Mouse (Mus musculus): ENCODE data around the gene Lyrm7.
A peak's percentile ranks its signal among the peaks of the same experiment; 100 is the strongest.

Lyrm7 gene

DNA sequence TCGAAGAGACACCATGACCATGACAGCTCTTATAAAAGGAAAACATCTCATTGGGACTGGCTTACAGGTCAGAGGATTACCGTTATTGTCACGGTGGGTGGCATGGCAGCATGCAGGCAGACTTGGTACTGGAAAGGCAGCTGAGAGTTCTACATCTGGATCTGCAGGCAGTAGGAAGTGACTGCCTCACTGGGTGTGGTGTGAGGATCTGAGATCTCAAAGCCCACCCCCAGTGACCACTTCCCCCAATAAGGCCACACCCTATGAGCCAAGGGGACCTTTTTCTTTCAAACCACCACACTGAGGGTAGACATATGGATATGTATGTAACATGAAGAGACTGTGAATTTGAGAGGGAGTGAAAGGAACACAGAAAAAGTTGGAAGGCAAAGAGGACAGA, 66.0 kb downstream of the Lyrm7 start:
- no peak for DNase-seq

DNA sequence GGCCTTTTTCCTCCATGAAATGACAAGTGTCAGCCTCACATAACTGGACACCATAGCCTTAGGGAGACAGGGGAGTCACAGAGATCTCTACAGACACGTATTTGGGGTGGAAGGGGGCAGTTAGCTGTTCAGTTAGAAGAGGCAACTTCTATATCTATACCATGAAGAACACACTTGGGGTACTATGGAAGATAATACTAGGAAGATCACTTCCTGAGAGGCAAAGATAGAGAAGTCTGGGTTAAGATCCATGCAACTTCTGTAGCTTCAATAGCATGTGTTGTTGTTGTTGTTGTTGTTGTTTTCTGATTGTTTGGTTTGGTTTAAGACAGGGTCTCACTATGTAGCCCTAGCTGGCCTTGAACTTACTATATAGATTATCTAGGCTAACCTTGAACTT, 67.5 kb downstream of the Lyrm7 start:
- DNase-seq: no peak

DNA sequence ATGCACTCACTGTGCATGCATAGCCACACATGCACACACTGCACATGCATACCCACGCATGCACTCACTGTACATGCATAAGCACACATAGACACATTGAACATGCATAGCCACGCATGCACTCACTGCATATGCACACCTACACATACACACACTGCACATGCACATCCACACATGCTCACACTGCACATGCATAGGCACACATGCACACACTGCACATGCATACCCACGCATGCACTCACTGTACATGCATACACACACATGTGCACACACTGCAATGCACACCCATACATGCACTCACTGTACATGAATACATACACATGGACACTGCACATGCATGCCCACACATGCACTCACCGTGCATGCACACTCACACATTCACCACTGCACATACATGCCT, 69.3 kb downstream of the Lyrm7 start:
- no peak for DNase-seq

DNA sequence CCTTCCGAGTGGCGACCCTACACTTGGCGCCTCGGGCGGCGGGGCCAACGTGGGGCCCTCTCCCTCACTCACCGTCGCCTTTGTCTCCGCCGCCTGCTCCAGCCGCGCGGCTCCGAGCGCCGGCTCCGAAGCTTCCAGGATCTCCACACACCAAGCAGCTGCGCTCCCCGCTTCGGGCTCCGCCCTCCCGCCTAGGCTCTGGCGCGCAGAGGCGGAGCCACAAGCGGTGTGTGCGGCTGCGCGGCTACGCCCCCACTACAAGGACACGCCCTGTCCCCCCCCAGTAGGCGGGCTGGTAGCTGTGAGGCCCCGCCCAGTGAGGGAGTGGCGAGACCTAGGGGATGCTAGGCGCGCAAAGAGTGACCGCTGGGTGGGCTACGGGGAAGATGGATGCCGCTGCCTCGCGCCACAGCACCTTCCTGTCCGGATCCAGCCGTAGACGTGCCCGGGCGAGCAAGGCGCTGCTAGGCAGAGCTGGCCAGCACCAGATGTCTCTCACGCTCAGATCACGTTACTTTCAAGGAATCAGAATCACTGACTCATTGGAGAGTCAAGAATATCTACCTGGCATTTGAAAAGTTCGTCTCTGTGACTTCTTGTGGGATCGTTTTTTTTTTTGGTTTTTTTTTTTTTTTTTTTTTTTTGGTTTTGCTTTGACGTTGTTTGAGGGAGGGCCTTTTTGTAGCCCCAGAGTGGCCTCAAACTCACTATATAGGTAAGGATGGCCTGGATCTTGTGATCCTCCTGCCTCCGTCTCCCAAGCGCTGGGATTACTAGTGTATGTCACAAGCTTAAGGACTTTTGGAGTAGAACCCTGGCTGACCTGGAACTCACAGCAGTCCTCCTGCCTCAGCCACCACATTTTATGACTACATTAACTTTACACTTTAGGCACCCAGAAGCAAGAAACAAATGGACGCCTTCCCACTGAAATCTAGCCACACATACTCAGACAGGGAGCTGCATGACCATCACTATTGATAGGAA, 72.9 kb downstream of the Lyrm7 start, which contains the start of gene Cdc42se2:
TSS of gene Cdc42se2 (minus strand) at position 188 of the 987 bp plus-strand sequence.
- DNase-seq: peak; percentile 95

DNA sequence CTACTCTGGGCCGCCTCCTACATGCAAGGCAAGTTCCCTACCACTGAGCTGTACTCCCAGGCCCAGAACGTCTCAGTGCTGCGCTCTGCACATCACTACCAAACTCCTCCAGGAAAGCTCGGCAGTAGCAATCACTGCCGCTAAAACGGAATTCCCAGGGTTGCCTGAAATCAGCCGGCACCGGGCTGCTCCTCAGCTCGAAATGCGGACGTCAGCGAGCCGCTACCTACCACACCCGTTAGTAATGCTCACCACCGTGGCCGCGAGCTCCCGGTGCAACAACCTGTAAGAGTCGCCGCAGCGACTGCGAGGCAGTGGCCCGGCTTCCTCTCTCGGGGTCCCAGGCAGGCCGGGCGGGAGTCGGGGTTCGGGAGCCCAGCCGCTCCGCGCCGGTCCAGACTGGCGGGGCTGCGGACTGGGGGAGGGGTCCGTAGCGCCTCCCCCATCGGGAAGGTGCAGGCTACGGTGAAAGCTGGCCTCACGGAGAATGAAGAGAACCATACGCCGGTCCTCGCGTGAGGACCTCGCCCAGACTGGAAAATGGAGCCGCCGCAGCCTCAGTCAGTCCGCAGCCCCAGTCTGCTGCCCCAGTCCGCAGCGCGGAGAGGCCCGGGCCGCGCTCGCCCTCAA, 73.7 kb downstream of the Lyrm7 start:
- DNase-seq: no peak

DNA sequence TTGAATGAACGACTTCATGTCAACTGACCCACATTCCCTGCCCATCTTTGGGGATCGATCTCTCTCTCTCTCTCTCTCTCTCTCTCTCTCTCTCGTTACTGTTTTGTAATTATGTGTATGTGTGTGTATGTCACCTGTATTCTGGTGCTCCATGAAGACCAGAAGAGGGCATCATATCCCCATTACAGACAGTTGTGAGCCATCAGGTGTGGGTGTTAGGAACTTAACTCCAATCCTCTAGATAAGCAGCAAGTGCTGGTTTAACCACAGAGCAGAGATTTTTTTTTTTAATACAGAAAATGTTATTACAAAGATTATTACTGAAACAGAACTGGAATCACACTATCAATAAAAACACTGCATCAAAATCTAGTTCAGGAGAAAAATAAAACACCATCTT, 75.2 kb downstream of the Lyrm7 start:
- no peak for DNase-seq

DNA sequence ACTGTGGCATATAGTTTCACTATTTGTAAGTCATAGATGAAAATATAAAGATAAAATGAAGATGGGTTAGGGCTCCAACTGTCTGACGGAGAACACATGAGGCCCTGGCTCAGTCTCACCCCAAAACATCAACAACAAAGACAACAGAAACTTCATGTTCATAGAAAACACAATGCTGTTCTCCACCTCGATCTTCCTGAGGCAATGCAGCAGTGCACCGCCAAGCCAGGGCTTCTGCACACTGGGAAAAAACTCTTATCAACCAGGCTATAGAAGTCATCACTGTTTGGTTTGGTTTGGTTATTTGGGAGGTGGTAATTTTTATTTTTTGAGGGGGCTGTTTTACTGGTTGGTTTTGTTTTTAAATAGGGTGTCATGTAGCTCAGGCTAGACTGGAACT, 76.3 kb downstream of the Lyrm7 start:
- no peak for DNase-seq

DNA sequence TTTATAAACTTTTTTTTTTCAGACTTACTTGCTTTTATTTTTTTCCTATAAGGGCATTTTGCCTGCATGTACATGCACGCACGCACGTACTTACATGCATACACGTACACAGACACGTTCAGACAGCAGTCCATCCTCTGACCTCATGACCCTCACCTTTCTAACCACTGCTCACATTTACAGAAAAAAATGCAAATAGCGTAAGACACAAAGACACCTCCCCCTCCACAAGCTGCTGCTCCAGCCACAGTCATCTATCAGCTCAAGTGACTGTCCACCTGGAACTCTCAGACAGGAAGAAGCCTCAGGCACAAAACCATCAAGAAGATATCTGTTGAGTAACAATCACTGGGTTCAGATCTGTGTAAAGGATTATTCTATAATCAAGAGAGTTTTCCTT, 78.5 kb downstream of the Lyrm7 start:
- DNase-seq: no peak

DNA sequence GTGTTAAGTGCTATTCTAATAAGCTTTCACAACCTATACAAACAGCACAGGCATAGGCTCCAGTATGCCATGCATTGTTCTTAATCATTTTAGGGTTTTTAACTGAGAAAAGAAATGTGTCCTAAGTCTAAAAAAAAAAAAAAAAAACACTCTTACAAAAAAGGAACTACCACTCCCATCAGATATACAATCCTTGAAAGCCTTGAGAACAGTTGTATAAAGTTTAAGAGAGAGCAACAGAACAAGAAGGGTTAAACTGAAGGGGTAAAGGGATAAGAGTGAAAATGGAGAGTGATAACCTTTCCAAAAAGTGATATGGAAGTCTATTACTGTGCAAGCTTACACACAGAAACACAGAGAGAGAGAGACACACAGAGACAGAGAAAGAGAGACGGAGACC, 80.8 kb downstream of the Lyrm7 start:
- no peak for DNase-seq

DNA sequence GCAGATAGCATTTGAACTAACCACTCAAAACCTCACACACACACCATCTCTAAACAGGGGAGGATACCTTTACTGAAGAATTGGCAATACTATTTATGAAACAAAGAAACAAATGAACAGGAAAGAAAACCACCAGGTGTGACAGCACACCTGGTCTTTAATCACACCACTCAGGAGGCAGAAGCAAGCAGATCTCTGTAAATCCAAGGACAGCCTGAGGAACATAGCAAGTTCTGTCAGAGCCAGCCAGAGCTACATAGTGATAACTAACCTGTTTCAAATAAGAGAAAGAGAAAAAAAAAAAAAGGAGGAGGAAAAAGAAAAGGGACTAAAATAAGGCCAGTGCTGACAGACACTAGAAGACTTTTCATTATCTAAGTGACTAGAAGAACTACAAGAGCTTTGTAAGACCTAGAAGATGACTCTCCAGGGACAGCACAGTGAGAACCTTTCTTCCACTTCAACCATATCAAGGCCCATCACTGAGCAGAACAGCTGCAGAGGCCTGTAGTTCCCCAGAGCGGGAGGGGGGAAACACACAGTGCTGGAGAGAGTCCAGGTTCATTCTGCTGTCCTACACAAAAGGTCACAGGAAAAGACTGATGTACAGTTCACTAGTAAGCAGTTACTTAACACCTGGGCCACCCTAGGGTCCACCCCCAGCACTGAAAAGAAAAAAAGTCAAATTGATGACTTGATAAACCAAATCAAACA, 82.4 kb downstream of the Lyrm7 start:
- no peak for DNase-seq

DNA sequence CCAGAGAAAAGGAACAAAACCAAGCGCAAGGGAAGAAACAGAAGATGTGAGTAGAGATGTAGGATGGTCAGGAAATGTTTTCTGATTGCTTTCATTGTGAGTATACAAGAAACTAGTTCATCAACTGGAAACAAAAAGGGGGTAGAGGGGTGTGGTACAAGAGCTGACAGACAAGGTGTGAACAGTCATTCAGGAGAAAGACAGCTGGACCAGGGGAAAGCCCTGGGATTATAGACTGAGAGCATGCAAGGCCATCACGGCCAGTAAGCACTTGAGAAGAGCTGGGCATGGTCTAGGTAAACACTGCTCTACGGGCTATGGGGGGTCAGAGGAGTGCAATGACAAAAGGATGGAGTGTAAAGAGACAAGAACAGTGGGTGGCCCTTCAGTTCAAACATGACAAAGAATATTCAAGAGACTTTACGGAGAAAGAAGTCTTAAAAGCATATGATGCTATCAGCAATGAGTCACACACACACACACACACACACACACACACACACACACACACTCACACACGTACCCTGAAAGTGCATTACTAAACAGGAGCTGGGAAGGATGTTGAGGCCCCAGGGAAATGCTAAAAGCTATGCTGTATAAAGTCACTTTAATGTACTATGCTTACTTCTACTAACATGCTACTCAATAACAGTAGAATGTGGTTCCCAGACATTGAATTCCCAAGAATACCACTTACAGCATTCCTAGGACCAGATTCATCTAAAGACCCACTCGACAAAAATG, 83.2 kb downstream of the Lyrm7 start:
- DNase-seq: no peak
